Mouse (Mus musculus): ENCODE data around the gene Sun5.

GRCm38 (mm10) chr2:153809921-153810320 is 61.0 kb downstream of the Sun5 start:
- TF ChIP-seq CTCF (IDR thresholded peaks at IDR 0.05; ENCODE audit: low read depth) = no peak
- no peak for TF ChIP-seq EP300 (optimal IDR thresholded peaks at IDR 0.05)

All from stomach, postnatal 0 days (tissue).